Mouse (Mus musculus): Measurements from ENCODE around the gene Kcmf1. TPM values are rescaled to one million over a fixed set of nuclear protein-coding genes. Genes with fewer than 3 reads are reported as not detected.
A peak's percentile ranks its signal among the peaks of the same experiment; 100 is the strongest.

The Kcmf1 gene
- polyA plus RNA-seq (2011; ENCODE audit: insufficient read length, low read depth, missing spikeins), result 132 and 150 TPM in 2 replicates

GRCm38 (mm10) chr6:72899781-72900681 is at the start of gene Kcmf1:
Gene Kcmf1 (minus strand): TSS chr6:72899979.
- Histone ChIP-seq H3K27ac (ENCODE audit: insufficient read depth, low read length) (peak within 1 kb of the TSS; percentile 83), H3K4me1 (ENCODE audit: control insufficient read depth, insufficient read depth, low read length) (peaks cover 8% of the 10 kb centered on the region), H3K4me3 (ENCODE audit: insufficient read depth, low read length) (peak within 1 kb of the TSS; percentile 80)
- TF ChIP-seq CTCF (IDR thresholded peaks at IDR 0.05; ENCODE audit: borderline replicate concordance, insufficient read depth, low read length), result no peak
- TF ChIP-seq POLR2A (IDR thresholded peaks at IDR 0.05; ENCODE audit: low read depth, low read length), result peak; percentile 49

- TF ChIP-seq CTCF (IDR thresholded peaks at IDR 0.05; ENCODE audit: borderline replicate concordance, insufficient read depth, low read length) (no peak), POLR2A (IDR thresholded peaks at IDR 0.05; ENCODE audit: low read depth, low read length) (no peak)
- Histone ChIP-seq H3K4me1 (ENCODE audit: control insufficient read depth, insufficient read depth, low read length) (no peaks in the 10 kb centered on the region), H3K4me3 (ENCODE audit: insufficient read depth, low read length) (no peak overlapping the region), H3K27ac (ENCODE audit: insufficient read depth, low read length) (no peak overlapping the region)
Measured at GRCm38 (mm10) chr6:72949161-72949756, 49.5 kb upstream of the Kcmf1 start.

- Histone ChIP-seq H3K4me3 (ENCODE audit: insufficient read depth, low read length) (no peak overlapping the region), H3K4me1 (ENCODE audit: control insufficient read depth, insufficient read depth, low read length) (no peaks in the 10 kb centered on the region), H3K27ac (ENCODE audit: insufficient read depth, low read length) (no peak overlapping the region)
- TF ChIP-seq POLR2A (IDR thresholded peaks at IDR 0.05; ENCODE audit: low read depth, low read length) (no peak), CTCF (IDR thresholded peaks at IDR 0.05; ENCODE audit: borderline replicate concordance, insufficient read depth, low read length) (no peak)
Measured at GRCm38 (mm10) chr6:72948392-72948791, 48.6 kb upstream of the Kcmf1 start.

GRCm38 (mm10) chr6:72947960-72948359 is 48.2 kb upstream of the Kcmf1 start:
- Histone ChIP-seq H3K27ac (ENCODE audit: insufficient read depth, low read length) (no peak overlapping the region), H3K4me3 (ENCODE audit: insufficient read depth, low read length) (no peak overlapping the region), H3K4me1 (ENCODE audit: control insufficient read depth, insufficient read depth, low read length) (no peaks in the 10 kb centered on the region)
- TF ChIP-seq CTCF (IDR thresholded peaks at IDR 0.05; ENCODE audit: borderline replicate concordance, insufficient read depth, low read length) (no peak), POLR2A (IDR thresholded peaks at IDR 0.05; ENCODE audit: low read depth, low read length) (no peak)

- H3K4me1 ChIP-seq (ENCODE audit: control insufficient read depth, insufficient read depth, low read length), result peaks cover 3% of the 10 kb centered on the region; the same call in 1 of the 2 replicates
- TF ChIP-seq POLR2A (IDR thresholded peaks at IDR 0.05; ENCODE audit: low read depth, low read length), result no peak
- peak; percentile 44; the same call in 1 of the 2 replicates for TF ChIP-seq CTCF (IDR thresholded peaks at IDR 0.05; ENCODE audit: borderline replicate concordance, insufficient read depth, low read length)
- H3K27ac ChIP-seq (ENCODE audit: insufficient read depth, low read length), result no peak overlapping the region
- no peak overlapping the region for H3K4me3 ChIP-seq (ENCODE audit: insufficient read depth, low read length)
Measured at GRCm38 (mm10) chr6:72940493-72940892, 40.7 kb upstream of the Kcmf1 start.

- no peak overlapping the region for H3K4me3 ChIP-seq (ENCODE audit: insufficient read depth, low read length)
- H3K4me1 ChIP-seq (ENCODE audit: control insufficient read depth, insufficient read depth, low read length), result peaks cover 3% of the 10 kb centered on the region; the same call in 1 of the 2 replicates
- H3K27ac ChIP-seq (ENCODE audit: insufficient read depth, low read length), result no peak overlapping the region
- no peak for TF ChIP-seq POLR2A (IDR thresholded peaks at IDR 0.05; ENCODE audit: low read depth, low read length)
- no peak for TF ChIP-seq CTCF (IDR thresholded peaks at IDR 0.05; ENCODE audit: borderline replicate concordance, insufficient read depth, low read length)
Measured at GRCm38 (mm10) chr6:72937859-72938258, 38.1 kb upstream of the Kcmf1 start.

GRCm38 (mm10) chr6:72937430-72937829 is 37.7 kb upstream of the Kcmf1 start:
- Histone ChIP-seq H3K4me1 (ENCODE audit: control insufficient read depth, insufficient read depth, low read length) (peaks cover 3% of the 10 kb centered on the region; the same call in 1 of the 2 replicates), H3K4me3 (ENCODE audit: insufficient read depth, low read length) (no peak overlapping the region), H3K27ac (ENCODE audit: insufficient read depth, low read length) (no peak overlapping the region)
- no peak for TF ChIP-seq POLR2A (IDR thresholded peaks at IDR 0.05; ENCODE audit: low read depth, low read length)
- no peak for TF ChIP-seq CTCF (IDR thresholded peaks at IDR 0.05; ENCODE audit: borderline replicate concordance, insufficient read depth, low read length)

GRCm38 (mm10) chr6:72932955-72933354 is 33.2 kb upstream of the Kcmf1 start:
- no peak overlapping the region for H3K27ac ChIP-seq (ENCODE audit: insufficient read depth, low read length)
- TF ChIP-seq POLR2A (IDR thresholded peaks at IDR 0.05; ENCODE audit: low read depth, low read length) (no peak), CTCF (IDR thresholded peaks at IDR 0.05; ENCODE audit: borderline replicate concordance, insufficient read depth, low read length) (no peak)
- no peak overlapping the region for H3K4me3 ChIP-seq (ENCODE audit: insufficient read depth, low read length)
- H3K4me1 ChIP-seq (ENCODE audit: control insufficient read depth, insufficient read depth, low read length), result peaks cover 5% of the 10 kb centered on the region; the same call in 1 of the 2 replicates

- TF ChIP-seq POLR2A (IDR thresholded peaks at IDR 0.05; ENCODE audit: low read depth, low read length), result no peak
- Histone ChIP-seq H3K4me3 (ENCODE audit: insufficient read depth, low read length) (no peak overlapping the region), H3K4me1 (ENCODE audit: control insufficient read depth, insufficient read depth, low read length) (peaks cover 10% of the 10 kb centered on the region), H3K27ac (ENCODE audit: insufficient read depth, low read length) (no peak overlapping the region)
Measured at GRCm38 (mm10) chr6:72931533-72931932, 31.8 kb upstream of the Kcmf1 start.

All from embryonic fibroblast, embryonic 13.5 days (primary cell).